Mouse (Mus musculus) MEL-GATA-1-ER (cell line): ENCODE measurements around the gene Rapgef5.

Experiments used
- DNase-seq: peaks from one replicate; pipeline ENCODE4 v3.0.0-alpha.2; 2012; ENCODE audit warnings: low read depth; ENCODE audit errors: extremely low read depth

Gene Rapgef5

GRCm38 (mm10) chr12:117605966-117606365, 89.7 kb downstream of the Rapgef5 start:
- DNase-seq: no peak

- no peak for DNase-seq
Observed at GRCm38 (mm10) chr12:117612715-117613114, 96.4 kb downstream of the Rapgef5 start.

DNA sequence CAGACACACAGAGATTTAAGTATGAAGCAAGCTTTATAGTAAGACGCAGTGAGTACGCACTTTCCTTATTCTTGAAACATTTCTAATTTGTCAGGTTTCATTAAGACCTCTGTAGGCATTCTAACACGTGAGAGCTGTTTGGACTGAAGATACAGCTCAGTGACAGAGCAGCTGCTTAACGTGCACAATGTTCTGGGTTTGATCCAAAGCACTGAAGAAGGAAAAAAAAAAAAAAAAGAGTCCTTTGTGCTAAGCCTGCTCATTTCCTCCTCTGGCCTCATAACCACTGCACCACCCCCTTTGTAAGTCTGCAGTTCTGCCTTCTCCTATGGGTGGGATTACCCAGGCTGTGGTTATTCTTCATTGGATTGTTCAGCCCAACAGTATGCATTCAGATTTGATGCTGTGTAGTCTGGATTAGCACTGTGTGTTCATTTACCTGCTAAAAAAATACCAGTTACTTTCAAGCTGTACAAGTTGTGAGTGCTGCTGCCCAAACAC, 103.3 kb downstream of the Rapgef5 start:
- no peak for DNase-seq

DNA sequence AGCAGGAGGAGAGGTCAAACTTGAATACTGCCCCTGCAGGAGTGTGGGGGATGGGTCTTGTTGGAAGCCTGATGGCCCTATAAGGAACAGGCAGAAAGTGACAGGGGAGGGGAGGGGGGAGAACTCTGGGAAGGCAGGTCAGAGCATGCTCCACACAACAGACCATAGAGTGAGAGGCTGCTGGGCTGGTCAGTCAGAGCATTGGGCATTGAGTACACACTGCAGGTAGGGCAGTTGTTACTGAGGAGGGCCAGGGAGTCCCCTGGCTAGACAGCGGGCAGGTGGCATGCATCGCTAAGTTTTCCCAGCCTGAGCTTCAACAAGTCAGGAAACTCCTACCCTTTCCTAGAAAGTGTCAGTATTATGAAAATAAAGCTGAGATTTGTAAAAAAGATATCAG, 106.7 kb downstream of the Rapgef5 start:
- no peak for DNase-seq

DNA sequence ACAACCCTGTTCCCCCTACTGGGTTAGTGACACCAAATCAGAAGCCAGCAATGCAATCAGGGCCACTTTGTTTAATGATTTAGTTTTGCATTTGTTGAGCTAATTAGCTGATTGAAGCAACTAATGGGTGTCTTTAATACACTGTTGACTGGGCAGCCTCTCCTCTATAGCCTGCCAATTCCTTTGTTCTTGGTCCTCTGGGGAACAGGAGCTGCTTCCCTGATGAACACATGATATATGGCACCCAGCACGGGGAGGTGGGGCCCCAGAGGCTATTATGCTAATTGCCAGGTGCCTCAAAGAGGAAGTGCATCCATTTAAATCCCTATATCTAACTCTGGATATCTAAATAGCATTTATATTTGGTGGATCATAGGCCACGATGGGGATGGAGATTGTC, 111.0 kb downstream of the Rapgef5 start:
- DNase-seq: no peak

- DNase-seq: no peak
Observed at GRCm38 (mm10) chr12:117628321-117629093, 112.2 kb downstream of the Rapgef5 start.

DNA sequence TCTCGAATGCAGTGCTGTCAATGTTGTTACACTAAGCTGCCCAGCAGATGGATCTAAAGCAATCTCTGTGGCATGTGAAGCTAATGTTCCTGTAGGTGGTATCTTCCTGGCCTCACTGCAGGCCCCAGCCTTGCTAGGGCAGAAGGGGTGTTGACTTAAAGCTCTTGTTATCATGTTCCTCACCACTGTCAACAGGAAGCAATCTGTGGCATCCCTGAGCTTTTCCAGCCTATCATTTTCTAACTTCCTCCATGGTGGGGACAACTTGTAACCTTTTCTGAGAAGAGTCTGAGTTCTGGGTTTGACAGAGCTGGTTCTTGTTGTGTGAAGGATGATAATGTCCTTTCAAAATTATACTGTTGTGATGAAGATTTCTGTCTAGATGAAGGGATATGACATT, 115.9 kb downstream of the Rapgef5 start:
- DNase-seq: no peak

- no peak for DNase-seq
Observed at GRCm38 (mm10) chr12:117636139-117636772, 120.0 kb downstream of the Rapgef5 start.

- no peak for DNase-seq
Observed at GRCm38 (mm10) chr12:117636969-117637368, 120.7 kb downstream of the Rapgef5 start.

DNA sequence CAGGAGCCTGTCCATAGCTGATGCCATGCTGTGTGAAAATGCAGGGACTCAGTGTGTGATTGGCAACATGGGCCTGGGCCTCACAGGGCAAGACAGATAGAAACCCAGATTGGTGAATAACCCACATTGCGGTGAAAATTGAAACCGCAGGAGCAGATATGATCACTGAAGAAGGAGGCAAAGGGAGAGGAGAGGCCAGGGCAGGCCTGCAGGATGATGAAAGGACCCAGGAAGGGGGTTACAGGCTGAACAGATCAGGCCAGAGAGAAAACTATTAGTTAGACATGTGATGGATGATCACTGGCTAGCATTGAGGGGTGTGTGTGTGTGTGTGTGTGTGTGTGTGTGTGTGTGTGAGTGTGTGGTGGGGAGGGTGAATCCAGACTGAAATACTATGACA, 122.6 kb downstream of the Rapgef5 start:
- DNase-seq: no peak

GRCm38 (mm10) chr12:117639356-117640121, 123.3 kb downstream of the Rapgef5 start:
- DNase-seq: no peak

DNA sequence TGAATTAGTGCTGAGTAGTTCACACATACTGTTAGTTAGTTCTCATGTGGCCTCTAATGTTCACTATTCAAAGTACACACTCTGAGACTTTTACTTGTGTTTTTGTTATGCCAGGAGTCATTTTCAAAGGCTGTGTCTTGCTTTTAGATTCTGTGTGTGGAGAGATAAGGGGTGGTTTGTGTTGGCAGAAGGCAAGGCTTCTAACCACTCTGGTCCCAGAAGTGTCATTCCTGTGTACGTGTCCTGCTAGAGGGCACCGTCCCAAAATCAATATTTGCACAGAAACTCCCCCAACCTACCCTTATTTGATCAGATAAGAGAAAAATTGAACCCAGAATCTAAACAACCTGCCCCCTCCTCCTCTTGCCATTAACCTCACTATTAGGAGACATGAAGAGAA, 126.2 kb downstream of the Rapgef5 start:
- DNase-seq: no peak

GRCm38 (mm10) chr12:117645771-117646170, 129.5 kb downstream of the Rapgef5 start:
- DNase-seq: no peak

DNA sequence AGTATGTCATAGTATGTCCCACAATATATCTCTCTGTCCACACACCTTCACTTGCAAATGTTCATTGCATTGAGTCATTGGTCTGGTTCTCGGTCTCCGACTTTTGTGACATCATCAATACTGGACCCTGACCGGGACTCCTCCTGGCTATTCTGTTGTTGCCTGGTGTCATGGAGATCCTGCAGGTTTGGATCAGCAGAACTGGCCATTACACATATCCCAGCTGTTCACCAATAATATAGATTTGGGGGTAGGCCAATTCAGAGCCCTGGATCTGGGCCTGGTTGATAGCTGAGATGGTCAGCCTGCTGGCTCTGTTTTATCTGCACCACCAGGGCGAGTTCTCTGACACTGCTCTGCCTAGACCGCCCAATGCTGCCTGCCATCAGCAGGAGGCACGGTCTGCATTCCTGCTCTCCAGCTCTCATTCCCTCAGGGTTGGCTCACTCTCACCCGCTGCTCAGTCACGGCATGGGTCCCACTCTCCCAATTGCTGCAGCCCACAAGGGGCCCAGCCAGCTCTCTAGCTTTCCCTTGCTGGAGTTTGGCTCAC, 137.7 kb downstream of the Rapgef5 start:
- no peak for DNase-seq

DNA sequence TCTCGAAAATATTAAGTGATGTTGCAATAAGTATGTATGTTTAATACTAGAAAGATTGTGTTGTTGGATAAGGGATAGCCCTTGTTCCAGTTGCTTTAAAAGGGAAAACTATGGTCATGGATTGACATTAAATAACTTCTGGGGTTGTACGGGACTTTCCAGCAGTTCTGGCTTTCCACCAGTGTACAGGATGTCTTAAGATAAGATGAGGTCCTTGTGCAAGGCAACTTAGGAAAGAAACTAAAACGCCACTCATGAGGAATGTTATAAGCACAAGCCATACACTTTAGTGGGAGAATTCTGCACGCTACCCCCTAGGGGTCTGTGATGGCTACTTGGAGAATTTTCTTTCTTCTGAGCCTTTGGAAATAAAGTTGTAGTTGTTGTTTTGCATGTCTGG, 140.7 kb downstream of the Rapgef5 start:
- no peak for DNase-seq

- DNase-seq: no peak
Observed at GRCm38 (mm10) chr12:117657766-117658165, 141.5 kb downstream of the Rapgef5 start.

DNA sequence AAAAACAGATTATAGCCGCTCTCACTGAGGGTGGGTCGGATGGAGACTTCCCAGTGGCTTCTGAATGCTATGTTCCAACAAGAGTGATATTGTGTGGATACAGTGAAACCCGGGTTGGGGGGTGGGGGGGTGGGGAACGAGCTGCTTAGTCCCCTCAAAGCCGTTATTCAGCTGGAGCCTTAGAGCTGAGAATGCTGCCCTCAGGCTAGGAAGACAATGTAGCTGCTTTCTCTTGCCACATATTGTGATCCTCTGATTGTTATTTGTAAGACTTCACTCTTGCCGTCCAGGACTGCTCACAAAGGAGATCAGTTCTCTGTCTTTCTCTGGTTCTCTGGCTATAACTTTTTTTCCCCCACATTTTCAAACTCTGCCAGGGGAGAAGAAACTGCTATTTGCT, 142.5 kb downstream of the Rapgef5 start:
- DNase-seq: no peak

DNA sequence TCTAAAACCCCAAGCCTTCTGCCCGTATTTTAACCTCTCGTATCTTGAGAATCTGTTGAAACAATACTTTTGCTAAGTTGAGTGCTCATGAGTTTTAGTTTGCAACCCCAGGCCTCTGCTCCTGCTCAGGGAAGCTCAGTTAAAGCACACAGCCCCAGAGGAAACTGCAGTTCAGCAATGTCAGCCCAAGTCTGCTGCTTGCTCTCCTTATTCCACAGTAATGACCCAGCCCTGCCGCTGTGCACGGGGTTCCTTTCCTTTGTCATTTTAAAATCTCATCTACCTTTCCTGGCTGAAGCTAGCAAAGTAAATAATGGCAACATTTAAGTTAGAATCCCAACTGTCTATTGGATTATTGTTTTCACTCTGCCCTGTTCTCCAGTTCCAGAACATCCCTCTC, 144.1 kb downstream of the Rapgef5 start:
- DNase-seq: no peak

- DNase-seq: no peak
Observed at GRCm38 (mm10) chr12:117661871-117662270, 145.6 kb downstream of the Rapgef5 start.

DNA sequence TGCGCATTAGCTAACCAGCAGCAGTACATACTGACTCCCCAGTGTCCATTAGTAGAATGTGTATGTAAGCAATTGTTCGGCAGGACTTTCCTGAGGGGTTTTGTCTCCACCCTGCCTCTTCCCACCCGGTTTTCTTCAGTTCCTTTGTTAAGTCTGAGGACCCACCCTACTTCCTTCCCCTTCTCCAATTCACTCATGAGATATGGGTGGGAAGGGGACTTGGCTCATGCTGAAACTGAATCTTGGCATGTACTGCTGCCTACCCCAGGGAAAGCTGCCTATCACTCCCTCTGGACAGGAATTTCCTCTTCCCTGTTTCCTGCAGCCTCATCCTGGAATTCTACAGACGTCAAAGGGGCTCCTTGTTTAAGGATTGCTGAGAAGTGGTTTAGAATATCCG, 147.4 kb downstream of the Rapgef5 start:
- DNase-seq: no peak

- no peak for DNase-seq
Observed at GRCm38 (mm10) chr12:117664644-117665043, 148.4 kb downstream of the Rapgef5 start.

DNA sequence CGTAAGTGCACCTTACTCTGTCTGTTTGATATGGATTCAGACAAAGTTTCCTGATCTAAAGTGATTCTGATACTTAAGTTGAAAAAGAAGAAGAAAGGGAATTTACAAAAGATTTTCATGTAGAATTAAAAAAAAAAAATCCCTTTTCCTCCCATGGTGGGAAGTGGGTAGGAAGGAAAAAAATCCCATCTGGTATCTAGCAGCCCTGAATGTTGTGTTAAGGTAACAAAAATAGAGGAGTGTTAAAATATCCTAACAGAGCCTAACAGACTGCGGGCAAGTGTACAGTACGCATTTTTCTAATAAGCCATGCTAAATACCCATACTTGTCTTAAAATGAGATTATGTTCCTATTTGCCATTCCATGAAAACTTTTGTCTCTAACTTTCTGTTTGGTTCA, 150.1 kb downstream of the Rapgef5 start:
- DNase-seq: no peak
